Mouse (Mus musculus) adipose tissue, adult 10 weeks (tissue): ENCODE results near the gene Cttnbp2. TPM values are rescaled to one million over a fixed set of nuclear protein-coding genes. Genes with fewer than 3 reads are reported as not detected.

Experiments used
- polyA plus RNA-seq: library from polyadenylated mRNA; stranded (reverse); fragments of 350-450 nt; fragmentation: Illumina TruSeq; extraction: RNeasy Lipid Tissue Mini Kit (QIAGEN cat#74804); gene quantifications from one replicate; pipeline ENCODE4 v1.2.3, GENCODE M21; 2014; ENCODE audit warnings: low read depth, low replicate concordance

Cttnbp2 gene
- polyA plus RNA-seq: 11.7 TPM

GRCm38 (mm10) chr6:18514480-18515352 lies at the start of gene Cttnbp2:
Gene Cttnbp2 (minus strand): TSS chr6:18514843.

